Mouse (Mus musculus) inflammation-experienced regulatory T-cells, adult 6 months (primary cell): ENCODE data around the gene Apol6. TPM values are rescaled to one million over a fixed set of nuclear protein-coding genes. Genes with fewer than 3 reads are reported as not detected.

ENCODE experiments used
- ATAC-seq: one replicate; pipeline ENCODE4 v1.8.0; 2017
- polyA plus RNA-seq, 3 experiments: library from polyadenylated mRNA; unstranded; fragments of 100-300 nt; shearing (Covaris generic); gene quantifications; one replicate each; pipeline ENCODE4 v1.2.1; 2017

Gene Apol6
- under 1 TPM in 1 of 3 experiments, not detected in 2; 0.62 TPM for polyA plus RNA-seq

GRCm38 (mm10) chr15:77044597-77045320, at the start of gene Apol6:
Gene Apol6, plus strand, starts transcription at chr15:77044729.
- no peak for ATAC-seq

- no peak for ATAC-seq
Measured at GRCm38 (mm10) chr15:76998048-76998447, 46.5 kb upstream of the Apol6 start.

GRCm38 (mm10) chr15:76998878-76999588, 45.5 kb upstream of the Apol6 start:
- no peak for ATAC-seq

- no peak for ATAC-seq
Measured at GRCm38 (mm10) chr15:77003173-77003867, 41.2 kb upstream of the Apol6 start.

- no peak for ATAC-seq
Measured at GRCm38 (mm10) chr15:77003868-77004215, 40.7 kb upstream of the Apol6 start.

GRCm38 (mm10) chr15:77008851-77009250, 35.7 kb upstream of the Apol6 start:
- no peak for ATAC-seq

- ATAC-seq: no peak
Measured at GRCm38 (mm10) chr15:77013753-77014241, 30.7 kb upstream of the Apol6 start.

GRCm38 (mm10) chr15:77014431-77014830, 30.1 kb upstream of the Apol6 start:
- ATAC-seq: no peak

GRCm38 (mm10) chr15:77014985-77015384, 29.5 kb upstream of the Apol6 start:
- ATAC-seq: no peak

GRCm38 (mm10) chr15:77016509-77016908, 28.0 kb upstream of the Apol6 start:
- ATAC-seq: no peak

GRCm38 (mm10) chr15:77017897-77018296, 26.6 kb upstream of the Apol6 start:
- ATAC-seq: no peak

GRCm38 (mm10) chr15:77018740-77019340, 25.7 kb upstream of the Apol6 start:
- ATAC-seq: no peak

- no peak for ATAC-seq
Measured at GRCm38 (mm10) chr15:77019533-77019932, 25.0 kb upstream of the Apol6 start.

- no peak for ATAC-seq
Measured at GRCm38 (mm10) chr15:77020136-77020535, 24.4 kb upstream of the Apol6 start.

GRCm38 (mm10) chr15:77021056-77021455, 23.5 kb upstream of the Apol6 start:
- no peak for ATAC-seq

- no peak for ATAC-seq
Measured at GRCm38 (mm10) chr15:77021851-77022250, 22.7 kb upstream of the Apol6 start.

GRCm38 (mm10) chr15:77022401-77022957, 22.1 kb upstream of the Apol6 start:
- ATAC-seq: no peak

- no peak for ATAC-seq
Measured at GRCm38 (mm10) chr15:77025884-77026583, 18.5 kb upstream of the Apol6 start.

GRCm38 (mm10) chr15:77027117-77027516, 17.4 kb upstream of the Apol6 start:
- no peak for ATAC-seq

- ATAC-seq: no peak
Measured at GRCm38 (mm10) chr15:77027675-77028074, 16.9 kb upstream of the Apol6 start.

- no peak for ATAC-seq
Measured at GRCm38 (mm10) chr15:77029331-77029991, 15.1 kb upstream of the Apol6 start.
